Mouse (Mus musculus): ENCODE measurements around the gene Scn1b. TPM values are rescaled to one million over a fixed set of nuclear protein-coding genes. Genes with fewer than 3 reads are reported as not detected.
A peak's percentile ranks its signal among the peaks of the same experiment; 100 is the strongest.

The Scn1b gene
- total RNA-seq (2021), result 10 to 100 TPM; 17.9 to 18.4 TPM
- long read RNA-seq, experiment 1, transcript Scn1b-201 (6 exons, 1,573 nt), result major isoform, 18 of 21 reads
- long read RNA-seq, experiment 1, partial matches to known transcripts, result 0 of 21 reads
- long read RNA-seq, experiment 1, other reads (novel, unspliced or antisense), result 1 of 21 reads
- long read RNA-seq, experiment 2, transcript Scn1b-201 (6 exons, 1,573 nt), result major isoform, 15 of 18 reads
- long read RNA-seq, experiment 2, partial matches to known transcripts, result 0 of 18 reads
- long read RNA-seq, experiment 2, other reads (novel, unspliced or antisense), result 0 of 18 reads

DNA sequence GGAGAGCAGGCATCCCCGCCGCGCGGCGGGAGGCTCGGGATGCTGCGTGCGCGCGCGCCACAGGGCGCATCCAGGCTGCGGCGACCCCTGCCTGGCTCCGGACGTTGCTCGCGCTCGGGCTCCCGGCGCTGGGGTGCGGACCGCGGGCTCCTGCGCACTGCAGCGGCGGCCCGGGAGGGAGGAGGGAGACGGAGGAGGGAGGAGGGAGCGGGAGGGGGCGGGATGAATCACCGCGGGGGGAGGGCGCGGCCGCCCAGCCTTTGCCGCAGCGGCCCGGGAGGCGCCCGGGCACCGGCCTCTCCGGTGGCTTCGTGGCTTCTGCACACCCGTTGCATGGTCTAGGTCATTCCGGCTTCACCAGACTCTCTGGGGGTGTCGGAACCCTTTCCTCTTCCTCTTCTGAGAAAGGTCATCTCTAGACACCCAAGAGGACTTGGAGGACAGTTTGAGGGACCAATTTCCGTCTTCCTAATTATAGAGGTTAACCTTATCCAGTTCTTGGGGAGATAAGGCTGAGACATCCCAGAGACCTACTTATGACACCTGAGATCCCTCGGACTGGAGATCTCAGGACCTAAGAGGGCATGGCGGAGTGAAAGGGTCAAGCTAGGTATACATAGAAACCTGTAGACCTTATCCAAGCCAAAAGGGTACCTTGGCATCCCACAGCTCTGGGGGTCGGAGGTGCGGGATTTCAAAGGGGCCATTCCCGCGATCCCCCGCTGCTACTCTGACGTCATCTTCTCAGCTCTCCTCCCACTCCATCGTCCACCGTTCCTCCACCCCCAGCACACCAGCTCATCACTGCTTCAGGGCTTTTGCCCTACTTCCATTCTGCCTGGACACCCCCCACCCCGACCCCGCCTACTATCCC lies at the start of gene Scn1b:
Scn1b (minus strand) TSS at position 153 of the 874 bp plus-strand sequence.
- peak; percentile 73 to 79 for DNase-seq
- intact Hi-C loops (cut with DNase I), result no loop called here

DNA sequence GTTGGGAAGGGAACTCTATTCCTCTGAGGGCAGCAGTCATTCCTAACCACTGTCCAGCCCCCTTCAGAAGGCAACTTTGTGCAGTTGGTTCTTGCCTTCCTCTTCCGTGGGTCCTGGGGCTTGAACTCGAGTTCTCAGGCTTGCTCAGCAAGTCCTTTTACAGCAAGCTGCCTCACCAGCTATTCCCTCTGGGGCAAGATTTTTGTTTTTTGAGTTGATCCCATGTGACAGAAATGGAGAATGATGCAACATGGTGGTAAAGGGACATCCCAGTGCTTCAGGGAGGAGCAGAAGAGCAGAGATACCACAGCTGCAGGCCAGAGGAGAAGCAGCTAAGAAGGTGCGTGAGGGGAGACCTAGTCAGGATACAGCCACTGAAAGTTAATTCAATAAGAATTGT lies 48.3 kb upstream of the Scn1b start:
- DNase-seq, result no peak
- intact Hi-C loops (cut with DNase I), result no loop called here

- intact Hi-C loops (cut with DNase I), result loop anchor here (5.0 kb wide), 1 partner anchor 117 kb away; the partner anchor contains the start of genes Fxyd1 and Lgi4
- DNase-seq, result no peak
Observed at GRCm38 (mm10) chr7:31174466-31174865, 47.7 kb upstream of the Scn1b start.

GRCm38 (mm10) chr7:31172238-31172637 lies 45.4 kb upstream of the Scn1b start:
- intact Hi-C loops (cut with DNase I), result loop anchor here (1.0 to 5.0 kb wide), 2 partner anchors 32 to 115 kb away; partner anchors contain the start of genes Fxyd1 and Lgi4
- peak; percentile 46 to 64 for DNase-seq

GRCm38 (mm10) chr7:31170520-31170919 lies 43.7 kb upstream of the Scn1b start:
- intact Hi-C loops (cut with DNase I), result loop anchor here (5.0 kb wide), 1 partner anchor 113 kb away; the partner anchor contains the start of genes Fxyd1 and Lgi4

DNA sequence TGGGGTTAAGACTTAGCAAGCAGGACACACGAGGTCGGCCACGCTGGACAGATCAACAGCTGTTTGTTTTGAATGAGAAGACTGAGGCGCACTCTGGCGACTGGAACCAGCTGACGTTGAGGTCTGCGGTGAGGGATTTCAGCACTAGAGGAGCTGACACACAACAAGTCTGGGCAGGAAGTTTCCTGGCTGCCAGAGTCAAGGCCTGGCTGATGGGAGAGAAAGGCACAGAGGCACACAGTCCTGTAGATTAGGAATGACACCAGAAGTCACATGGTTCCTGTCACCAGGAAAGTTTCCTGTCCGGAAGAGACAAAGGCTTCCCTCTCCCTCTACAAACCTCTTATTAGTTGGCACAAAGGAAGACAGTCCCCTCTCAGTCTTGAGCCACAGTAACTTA lies 41.6 kb upstream of the Scn1b start:
- intact Hi-C loops (cut with DNase I), result no loop called here
- peak; percentile 37 to 43 for DNase-seq

More at GRCm38 (mm10) chr7:31170520-31170919, 43.7 kb upstream of the Scn1b start:
- DNase-seq, result no peak

DNA sequence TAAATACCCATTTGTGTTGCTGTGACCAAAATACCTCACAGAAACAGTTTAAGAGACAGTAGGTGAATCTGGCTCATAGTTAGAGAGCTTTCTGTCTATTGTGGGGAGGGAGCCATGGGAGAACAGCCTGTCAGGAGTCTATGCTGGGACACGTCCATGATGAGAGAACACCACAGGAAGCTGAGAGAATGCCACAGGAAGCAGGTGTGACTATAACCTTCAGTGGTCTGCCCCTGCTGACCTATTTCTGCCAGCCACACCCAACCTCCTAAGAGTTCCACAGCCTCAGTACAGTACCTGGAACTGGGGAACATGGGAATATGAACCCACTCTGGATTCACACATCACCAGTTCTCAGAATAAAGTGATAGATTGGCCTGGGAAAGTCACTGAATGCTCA lies 37.9 kb upstream of the Scn1b start:
- DNase-seq, result no peak
- intact Hi-C loops (cut with DNase I), result no loop called here

DNA sequence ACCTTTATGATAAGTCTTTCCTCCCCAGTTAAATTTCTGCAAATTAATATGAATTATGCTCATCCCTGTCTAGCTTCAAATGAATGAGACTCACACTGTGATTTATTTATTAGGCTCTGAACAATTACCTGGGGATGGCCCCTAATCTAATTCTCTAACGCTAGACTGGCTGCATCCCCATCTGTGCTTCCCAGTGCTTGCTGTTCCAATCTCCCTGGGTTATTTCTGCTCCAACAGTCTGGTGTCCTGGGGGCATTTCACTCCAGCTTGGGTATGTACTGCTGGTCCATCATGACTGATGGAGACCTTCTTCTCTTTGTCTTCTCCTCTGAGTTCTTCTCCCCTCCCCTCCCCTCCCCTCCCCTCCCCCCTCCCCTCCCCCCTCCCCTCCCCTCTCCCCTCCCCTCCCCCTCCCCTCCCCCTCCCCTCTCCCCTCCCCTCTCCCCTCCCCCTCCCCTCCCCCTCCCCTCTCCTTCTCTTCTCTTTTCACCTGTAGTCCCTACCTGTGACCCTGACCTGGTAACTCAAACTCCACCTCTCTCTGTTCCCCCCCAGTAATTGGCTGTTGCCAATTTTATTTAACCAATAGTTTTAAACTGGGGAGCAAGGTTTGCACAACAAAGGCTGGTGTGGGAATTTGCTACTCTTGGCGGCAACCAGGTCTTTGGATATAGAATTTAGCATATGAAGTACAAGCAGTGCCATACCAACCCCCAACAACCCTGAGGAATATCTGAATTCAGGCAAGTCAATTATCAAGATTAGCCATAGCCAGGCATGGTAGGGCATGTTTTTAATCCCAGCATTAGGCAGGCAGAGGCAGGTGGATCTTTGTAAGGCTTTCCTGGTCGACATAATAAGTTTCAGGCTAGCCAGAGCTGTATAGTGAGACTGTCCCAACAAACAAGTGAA lies 37.1 kb upstream of the Scn1b start:
- DNase-seq, result no peak
- intact Hi-C loops (cut with DNase I), result no loop called here

- DNase-seq, result no peak
- intact Hi-C loops (cut with DNase I), result no loop called here
Observed at GRCm38 (mm10) chr7:31162324-31162723, 35.5 kb upstream of the Scn1b start.

- no peak for DNase-seq
- intact Hi-C loops (cut with DNase I), result no loop called here
Observed at GRCm38 (mm10) chr7:31161831-31162230, 35.0 kb upstream of the Scn1b start.

DNA sequence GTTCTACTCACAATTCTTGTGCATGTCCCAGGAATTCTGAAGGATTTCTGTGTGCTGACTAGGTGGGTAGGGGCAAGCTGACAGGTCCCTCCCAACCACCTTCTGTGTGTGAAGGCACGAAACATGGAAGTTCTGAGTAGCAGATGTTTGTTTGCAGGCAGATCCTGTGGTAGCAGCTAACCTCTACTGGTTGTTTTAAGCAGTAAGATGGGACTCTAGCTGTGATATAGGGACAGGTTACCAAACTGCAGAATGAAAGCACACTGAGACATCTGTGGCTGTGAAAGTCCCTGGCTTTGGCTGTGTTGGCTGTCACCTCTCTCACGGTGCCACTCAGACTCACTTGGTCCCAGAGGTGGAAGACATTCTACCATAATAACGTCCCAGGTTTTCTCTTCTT lies 34.4 kb upstream of the Scn1b start:
- DNase-seq, result no peak
- intact Hi-C loops (cut with DNase I), result no loop called here

DNA sequence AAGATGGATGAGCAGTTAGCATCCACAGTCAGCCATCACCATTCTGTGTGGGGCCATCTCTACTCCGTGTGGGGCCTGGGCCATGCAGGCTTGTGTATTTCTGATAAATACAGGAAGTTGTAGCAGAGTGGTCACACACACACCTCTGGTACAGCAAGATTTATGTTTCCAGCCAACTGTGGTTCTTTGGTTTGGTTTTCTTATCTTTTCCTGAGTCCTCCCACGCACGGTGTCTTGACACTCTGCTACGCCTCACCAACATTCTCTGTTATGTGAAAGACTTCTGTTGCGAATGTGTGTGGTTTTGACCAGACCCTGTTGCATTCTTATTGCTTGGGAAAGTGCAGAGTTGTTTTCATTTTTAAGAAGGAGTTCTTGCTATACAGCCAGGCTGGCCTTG lies 34.0 kb upstream of the Scn1b start:
- DNase-seq, result no peak
- intact Hi-C loops (cut with DNase I), result no loop called here

- DNase-seq, result no peak
- intact Hi-C loops (cut with DNase I), result no loop called here
Observed at GRCm38 (mm10) chr7:31156034-31156928, 29.5 kb upstream of the Scn1b start.

DNA sequence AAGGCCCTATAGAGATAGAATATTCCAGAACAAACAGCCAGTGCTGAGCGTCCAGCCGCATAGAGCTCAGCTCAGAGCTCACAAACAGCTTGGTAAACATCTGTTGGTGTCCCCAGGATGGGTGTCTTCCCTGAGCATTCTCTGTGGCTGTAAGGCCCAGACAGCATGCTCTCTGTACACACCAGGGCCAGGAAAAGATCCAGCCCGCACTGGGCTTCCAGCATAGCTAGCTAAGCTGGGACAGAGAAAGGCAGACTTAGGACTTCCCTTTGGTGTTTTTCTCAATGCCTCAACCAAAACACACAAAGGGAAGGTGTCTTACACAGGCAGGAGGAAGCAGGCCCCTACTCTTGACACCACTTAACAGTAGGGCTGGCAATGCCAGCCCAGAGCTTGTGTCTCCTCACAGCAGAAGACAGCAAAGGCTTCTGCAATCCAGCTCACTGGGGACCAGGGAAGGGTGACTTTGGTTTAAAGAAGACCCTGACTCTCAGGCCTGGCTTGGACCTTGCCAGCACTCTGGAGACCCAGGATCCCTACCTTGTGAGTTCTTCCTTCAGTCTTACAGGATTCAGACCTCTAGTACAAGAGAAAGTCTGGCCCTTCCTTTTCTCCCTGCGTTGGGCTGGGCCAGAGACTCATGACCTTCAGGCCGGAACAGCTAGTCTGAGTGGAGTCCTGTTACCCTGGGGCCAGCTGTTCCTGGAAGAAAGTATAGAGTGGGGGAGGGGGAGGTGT lies 28.7 kb upstream of the Scn1b start, which contains the start of gene Gramd1a:
Gramd1a (minus strand) TSS at position 601 of the 738 bp plus-strand sequence.
- DNase-seq, result peak in 1 of 2 experiments; percentile 40
- intact Hi-C loops (cut with DNase I), result no loop called here

DNA sequence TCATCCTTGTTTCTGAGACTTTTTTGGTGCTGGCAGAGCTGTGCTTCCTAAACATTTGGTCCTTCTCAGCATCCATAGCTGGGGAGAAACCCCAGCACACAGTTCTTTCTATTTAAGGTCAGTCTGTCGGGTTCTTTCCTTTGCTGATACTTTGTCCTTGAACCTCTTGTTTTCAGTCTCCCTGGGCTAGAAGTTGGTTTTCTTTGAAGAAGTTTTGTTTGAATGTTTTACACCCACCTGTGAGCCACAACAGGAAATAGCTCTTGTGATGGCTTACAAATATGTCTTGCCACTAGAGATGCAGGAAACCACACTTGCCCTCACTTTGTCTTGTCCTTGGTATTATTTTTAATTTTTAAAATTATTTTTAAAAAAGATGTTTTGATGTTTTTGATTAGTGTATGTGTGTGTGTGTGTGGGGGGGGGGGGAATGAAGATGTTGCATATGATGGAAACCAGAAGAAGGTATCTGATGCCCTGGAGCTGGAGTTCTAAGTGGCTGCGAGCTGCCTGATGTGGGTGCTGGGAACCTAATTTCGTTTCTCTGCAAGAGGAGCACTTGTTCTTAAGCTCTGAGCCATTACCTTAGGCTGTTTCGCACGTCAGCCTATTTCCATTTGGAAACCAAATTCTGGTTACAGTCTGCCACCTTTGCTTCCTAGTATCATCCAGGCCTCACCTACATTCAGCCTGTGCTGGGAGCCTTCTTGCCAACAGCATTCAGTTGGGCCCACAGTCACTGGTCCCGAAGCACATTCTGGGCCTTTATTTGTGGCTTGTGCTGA lies 26.9 kb upstream of the Scn1b start:
- DNase-seq, result no peak
- intact Hi-C loops (cut with DNase I), result no loop called here

DNA sequence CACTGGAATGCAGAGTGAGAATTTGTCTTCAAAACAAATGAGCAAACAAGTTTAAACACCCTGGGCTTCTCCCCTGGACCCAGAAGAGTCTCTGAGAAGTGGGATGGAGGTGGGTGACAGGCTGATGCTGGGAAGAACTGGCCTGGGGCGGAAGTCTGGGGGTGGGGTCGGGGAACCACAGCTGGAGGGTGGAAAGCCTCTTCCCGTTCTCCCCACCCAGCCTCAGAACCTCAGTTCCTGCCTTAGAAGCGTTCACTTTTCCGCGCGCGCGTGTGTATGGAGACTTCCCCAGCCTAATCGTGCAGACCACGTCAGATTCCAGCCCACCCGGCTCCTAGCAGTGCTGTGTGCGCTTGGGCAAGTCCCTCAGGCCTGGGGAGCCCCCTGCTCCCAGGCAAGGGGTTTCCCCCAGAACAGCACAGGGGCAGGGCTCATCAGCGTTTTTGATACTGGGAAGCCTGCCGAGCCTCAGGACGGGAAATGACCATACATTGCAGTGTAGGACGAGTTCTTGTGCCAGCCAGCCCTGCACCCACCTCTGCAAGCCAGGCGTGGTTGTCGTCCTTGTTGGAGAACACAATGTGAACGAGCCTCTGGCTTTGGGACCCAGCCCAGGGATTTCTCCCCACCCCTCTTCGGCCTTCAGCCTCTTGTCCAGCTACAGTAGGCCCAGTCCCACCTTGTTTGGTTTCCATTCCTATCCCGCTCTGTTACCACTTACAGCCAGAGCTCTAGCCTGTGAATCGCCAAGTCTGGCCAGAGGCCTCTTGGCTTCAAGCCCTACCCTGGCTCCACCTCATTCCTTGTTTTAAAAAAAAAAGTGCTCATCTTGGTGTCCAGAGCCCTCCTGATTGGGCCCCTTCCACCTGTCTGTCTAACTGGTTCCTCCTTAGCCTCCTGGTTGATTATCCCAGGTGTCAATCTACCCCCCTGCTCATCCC lies 24.8 kb upstream of the Scn1b start:
- peak; percentile 68 to 70 for DNase-seq
- intact Hi-C loops (cut with DNase I), result no loop called here
